Mouse (Mus musculus) ovary, postnatal 36 days (tissue): ENCODE measurements around the gene Olfr921.

Experiments used
- DNase-seq: peaks from one replicate; pipeline ENCODE4 v3.0.0; 2022; ENCODE audit warnings: low spot score, mixed read lengths

The Olfr921 gene

GRCm38 (mm10) chr9:38772768-38773167 is at the start of gene Olfr921:
Gene Olfr921, plus strand, starts transcription at chr9:38773068.
- DNase-seq: no peak

- DNase-seq: no peak
Measured at GRCm38 (mm10) chr9:38724044-38724443, 48.8 kb upstream of the Olfr921 start.

- DNase-seq: no peak
Measured at GRCm38 (mm10) chr9:38728218-38728617, 44.6 kb upstream of the Olfr921 start.

- no peak for DNase-seq
Measured at GRCm38 (mm10) chr9:38741408-38741807, 31.5 kb upstream of the Olfr921 start.

GRCm38 (mm10) chr9:38744619-38745315 is 28.1 kb upstream of the Olfr921 start:
- DNase-seq: no peak

- no peak for DNase-seq
Measured at GRCm38 (mm10) chr9:38751999-38752398, 20.9 kb upstream of the Olfr921 start, which contains the start of gene Olfr920. Gene Olfr920, plus strand, starts transcription at chr9:38752299.

- DNase-seq: no peak
Measured at GRCm38 (mm10) chr9:38792689-38793088, 19.8 kb downstream of the Olfr921 start.

GRCm38 (mm10) chr9:38805696-38806095 is 32.8 kb downstream of the Olfr921 start:
- DNase-seq: no peak

- DNase-seq: no peak
Measured at GRCm38 (mm10) chr9:38814314-38814713, 41.4 kb downstream of the Olfr921 start, which contains the start of gene Olfr922. Gene Olfr922, plus strand, starts transcription at chr9:38814614.

GRCm38 (mm10) chr9:38815458-38815986 is 42.7 kb downstream of the Olfr921 start:
- no peak for DNase-seq

- DNase-seq: no peak
Measured at GRCm38 (mm10) chr9:38826245-38826644, 53.4 kb downstream of the Olfr921 start, which contains the start of gene Olfr923. Gene Olfr923, plus strand, starts transcription at chr9:38826545.
